Mouse (Mus musculus): Measurements from ENCODE around the gene 1700020N01Rik. TPM values are rescaled to one million over a fixed set of nuclear protein-coding genes. Genes with fewer than 3 reads are reported as not detected.

The 1700020N01Rik gene
- polyA plus RNA-seq, 1 experiment from 2014 or later: not detected

DNA sequence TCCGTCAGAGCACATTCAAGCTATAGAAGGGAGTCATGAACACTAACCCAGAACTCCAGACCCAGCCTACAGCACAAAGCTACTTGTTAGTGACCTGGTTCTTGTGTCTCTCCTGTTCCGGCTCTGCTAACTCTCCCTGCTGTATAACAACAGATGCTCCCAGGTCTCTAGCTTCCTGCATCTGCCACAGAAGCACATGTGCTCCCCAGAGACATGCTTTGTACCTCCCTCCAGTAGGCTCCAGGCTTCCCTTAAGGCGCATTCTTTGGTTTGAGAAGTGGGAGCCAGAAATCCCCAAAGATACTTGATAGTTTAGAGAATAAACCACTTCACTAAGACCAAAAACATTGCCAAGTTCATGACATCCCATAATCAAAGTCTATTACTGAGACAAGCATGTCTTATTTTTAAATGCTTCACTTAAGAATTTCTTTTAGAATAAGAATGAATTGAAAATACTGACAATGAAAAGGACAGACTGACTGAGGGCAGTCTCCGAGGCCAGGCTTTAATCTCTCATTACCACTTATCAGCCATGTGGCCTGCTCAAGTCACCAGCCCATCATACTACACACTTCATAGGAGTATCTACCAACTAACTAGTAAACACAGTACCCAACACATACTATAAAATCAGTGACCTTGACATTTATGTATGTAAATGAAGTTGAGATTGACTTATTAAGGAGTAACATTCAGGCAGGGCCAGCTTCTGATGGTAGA lies 43.2 kb downstream of the 1700020N01Rik start:
- no peak for ATAC-seq (ENCODE audit: low FRiP score, low TSS enrichment)
- H3K27me3 ChIP-seq (ENCODE audit: control insufficient read depth, insufficient read depth, low read length): no peaks in the 10 kb centered on the region
- H3K9me3 ChIP-seq (ENCODE audit: control insufficient read depth, low read length): no peaks in the 10 kb centered on the region
- no peak overlapping the region for H3K27ac ChIP-seq (ENCODE audit: low read depth, low read length)
- no peak overlapping the region for H3K4me2 ChIP-seq (replicated peaks; ENCODE audit: low read depth, low read length)
- H3K36me3 ChIP-seq (ENCODE audit: control insufficient read depth, insufficient read depth, low read length): no peaks in the 10 kb centered on the region
- no peak overlapping the region for H3K9ac ChIP-seq (ENCODE audit: low read depth, low read length)
- 0 out of 2 replicates have a peak, but pooled peaks cover 3% of the 10 kb centered on the region for H3K4me1 ChIP-seq (ENCODE audit: control insufficient read depth, insufficient read depth, low read length)
- WGBS: 82% methylated on average over 4 of the region's 4 CpGs
- no peak overlapping the region for H3K4me3 ChIP-seq (ENCODE audit: low read length)

DNA sequence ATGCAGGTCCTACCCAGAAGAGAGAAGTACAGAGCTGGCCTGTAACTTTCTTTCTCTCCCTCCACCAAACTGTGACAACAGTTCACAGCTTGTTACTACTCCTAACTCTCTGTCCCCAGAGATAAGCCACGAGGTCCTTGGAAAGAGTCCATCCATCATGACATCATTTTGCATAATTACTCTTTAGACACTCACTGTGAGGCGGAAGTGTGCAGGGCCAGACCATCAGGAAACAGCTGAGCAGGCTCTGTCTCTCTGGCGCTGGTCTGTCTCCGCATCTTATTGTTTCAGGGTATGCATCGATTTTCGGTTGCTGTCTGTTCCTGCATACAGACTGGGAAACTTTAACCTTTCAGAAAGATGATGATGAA lies 43.8 kb downstream of the 1700020N01Rik start:
- H3K4me2 ChIP-seq (replicated peaks; ENCODE audit: low read depth, low read length): no peak overlapping the region
- 0 out of 2 replicates have a peak, but pooled peaks cover 3% of the 10 kb centered on the region for H3K4me1 ChIP-seq (ENCODE audit: control insufficient read depth, insufficient read depth, low read length)
- H3K36me3 ChIP-seq (ENCODE audit: control insufficient read depth, insufficient read depth, low read length): no peaks in the 10 kb centered on the region
- H3K9me3 ChIP-seq (ENCODE audit: control insufficient read depth, low read length): no peaks in the 10 kb centered on the region
- H3K4me3 ChIP-seq (ENCODE audit: low read length): no peak overlapping the region
- H3K27ac ChIP-seq (ENCODE audit: low read depth, low read length): no peak overlapping the region
- no peak overlapping the region for H3K9ac ChIP-seq (ENCODE audit: low read depth, low read length)
- 65% methylated on average over 6 of the region's 6 CpGs for WGBS
- no peaks in the 10 kb centered on the region for H3K27me3 ChIP-seq (ENCODE audit: control insufficient read depth, insufficient read depth, low read length)
- no peak for ATAC-seq (ENCODE audit: low FRiP score, low TSS enrichment)

GRCm38 (mm10) chr10:21651388-21651787 lies 58.4 kb downstream of the 1700020N01Rik start:
- Histone ChIP-seq H3K4me3 (ENCODE audit: low read length) (no peak overlapping the region), H3K4me1 (ENCODE audit: control insufficient read depth, insufficient read depth, low read length) (no peaks in the 10 kb centered on the region), H3K9ac (ENCODE audit: low read depth, low read length) (no peak overlapping the region), H3K4me2 (replicated peaks; ENCODE audit: low read depth, low read length) (no peak overlapping the region), H3K9me3 (ENCODE audit: control insufficient read depth, low read length) (no peaks in the 10 kb centered on the region), H3K27me3 (ENCODE audit: control insufficient read depth, insufficient read depth, low read length) (no peaks in the 10 kb centered on the region), H3K27ac (ENCODE audit: low read depth, low read length) (no peak overlapping the region), H3K36me3 (ENCODE audit: control insufficient read depth, insufficient read depth, low read length) (no peaks in the 10 kb centered on the region)
- ATAC-seq (ENCODE audit: low FRiP score, low TSS enrichment): no peak
- WGBS: 88% methylated on average over 4 of the region's 4 CpGs

- no peak overlapping the region for H3K4me3 ChIP-seq (ENCODE audit: low read length)
- no peaks in the 10 kb centered on the region for H3K36me3 ChIP-seq (ENCODE audit: control insufficient read depth, insufficient read depth, low read length)
- no peak overlapping the region for H3K27ac ChIP-seq (ENCODE audit: low read depth, low read length)
- H3K4me1 ChIP-seq (ENCODE audit: control insufficient read depth, insufficient read depth, low read length): no peaks in the 10 kb centered on the region
- ATAC-seq (ENCODE audit: low FRiP score, low TSS enrichment): no peak
- 84% methylated on average over 24 of the region's 24 CpGs for WGBS
- H3K9ac ChIP-seq (ENCODE audit: low read depth, low read length): no peak overlapping the region
- H3K9me3 ChIP-seq (ENCODE audit: control insufficient read depth, low read length): no peaks in the 10 kb centered on the region
- no peak overlapping the region for H3K4me2 ChIP-seq (replicated peaks; ENCODE audit: low read depth, low read length)
- H3K27me3 ChIP-seq (ENCODE audit: control insufficient read depth, insufficient read depth, low read length): no peaks in the 10 kb centered on the region
Measured at GRCm38 (mm10) chr10:21652426-21653345, 59.7 kb downstream of the 1700020N01Rik start.

DNA sequence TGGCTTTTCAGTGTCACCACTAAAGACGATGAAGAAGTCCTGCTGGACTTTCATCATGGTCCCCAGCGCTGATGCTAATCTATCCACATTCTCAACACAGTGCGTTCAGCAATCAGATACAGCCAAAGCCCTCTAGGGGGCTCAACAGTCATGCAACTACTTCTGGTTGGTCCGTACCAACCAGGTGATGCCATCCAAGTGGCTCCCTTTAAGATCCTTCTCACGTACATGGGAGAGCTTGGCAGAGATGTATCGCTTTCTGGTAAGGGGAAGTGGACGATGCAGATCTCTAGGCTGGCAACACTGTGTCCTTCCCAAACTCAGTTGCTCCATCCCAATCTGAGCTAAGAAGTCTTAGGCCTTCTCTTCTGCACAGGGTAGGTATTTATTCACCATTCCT lies 60.5 kb downstream of the 1700020N01Rik start:
- no peak for ATAC-seq (ENCODE audit: low FRiP score, low TSS enrichment)
- WGBS: 89% methylated on average over 7 of the region's 7 CpGs

GRCm38 (mm10) chr10:21659576-21660246 lies 66.8 kb downstream of the 1700020N01Rik start:
- Histone ChIP-seq H3K27me3 (ENCODE audit: control insufficient read depth, insufficient read depth, low read length) (no peaks in the 10 kb centered on the region), H3K4me3 (ENCODE audit: low read length) (no peak overlapping the region), H3K27ac (ENCODE audit: low read depth, low read length) (no peak overlapping the region), H3K9ac (ENCODE audit: low read depth, low read length) (no peak overlapping the region), H3K4me2 (replicated peaks; ENCODE audit: low read depth, low read length) (no peak overlapping the region), H3K9me3 (ENCODE audit: control insufficient read depth, low read length) (no peaks in the 10 kb centered on the region), H3K36me3 (ENCODE audit: control insufficient read depth, insufficient read depth, low read length) (no peaks in the 10 kb centered on the region), H3K4me1 (ENCODE audit: control insufficient read depth, insufficient read depth, low read length) (no peaks in the 10 kb centered on the region)
- ATAC-seq (ENCODE audit: low FRiP score, low TSS enrichment): no peak
- WGBS: 79% methylated on average over 8 of the region's 8 CpGs

More for the DNA sequence above, 60.5 kb downstream of the 1700020N01Rik start:
- no peaks in the 10 kb centered on the region for H3K4me1 ChIP-seq (ENCODE audit: control insufficient read depth, insufficient read depth, low read length)
- H3K9me3 ChIP-seq (ENCODE audit: control insufficient read depth, low read length): no peaks in the 10 kb centered on the region
- no peak overlapping the region for H3K27ac ChIP-seq (ENCODE audit: low read depth, low read length)
- H3K36me3 ChIP-seq (ENCODE audit: control insufficient read depth, insufficient read depth, low read length): no peaks in the 10 kb centered on the region
- no peaks in the 10 kb centered on the region for H3K27me3 ChIP-seq (ENCODE audit: control insufficient read depth, insufficient read depth, low read length)
- H3K4me2 ChIP-seq (replicated peaks; ENCODE audit: low read depth, low read length): no peak overlapping the region
- H3K9ac ChIP-seq (ENCODE audit: low read depth, low read length): no peak overlapping the region
- no peak overlapping the region for H3K4me3 ChIP-seq (ENCODE audit: low read length)

DNA sequence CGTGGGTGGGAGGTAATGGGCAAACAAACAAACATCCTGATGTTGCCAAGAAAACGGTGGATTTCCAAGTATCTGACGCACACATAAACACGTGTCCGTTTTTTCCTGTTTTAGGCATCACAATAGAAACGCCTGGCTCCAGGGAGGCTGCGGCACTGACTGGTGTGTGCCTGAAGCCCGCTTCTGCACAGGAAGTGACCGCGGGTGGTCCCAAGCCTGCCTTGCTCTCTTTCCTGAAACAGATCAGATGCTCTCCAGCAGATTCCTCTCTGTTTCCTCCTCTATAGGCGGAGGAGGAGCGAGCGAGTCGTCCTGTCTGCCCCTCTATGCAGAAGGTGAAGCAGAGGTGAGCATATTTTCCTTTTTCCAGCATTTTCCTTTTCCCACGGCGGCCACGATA lies 76.0 kb downstream of the 1700020N01Rik start:
- H3K36me3 ChIP-seq (ENCODE audit: control insufficient read depth, insufficient read depth, low read length): no peaks in the 10 kb centered on the region
- no peaks in the 10 kb centered on the region; the same call in 1 of the 2 replicates for H3K4me1 ChIP-seq (ENCODE audit: control insufficient read depth, insufficient read depth, low read length)
- H3K9ac ChIP-seq (ENCODE audit: low read depth, low read length): no peak overlapping the region
- WGBS: 58% methylated on average over 17 of the region's 17 CpGs
- ATAC-seq (ENCODE audit: low FRiP score, low TSS enrichment): no peak
- H3K27ac ChIP-seq (ENCODE audit: low read depth, low read length): peak overlapping the region; percentile 61; the same call in 1 of the 2 replicates
- no peak overlapping the region for H3K4me3 ChIP-seq (ENCODE audit: low read length)
- no peaks in the 10 kb centered on the region for H3K9me3 ChIP-seq (ENCODE audit: control insufficient read depth, low read length)
- no peaks in the 10 kb centered on the region for H3K27me3 ChIP-seq (ENCODE audit: control insufficient read depth, insufficient read depth, low read length)
- H3K4me2 ChIP-seq (replicated peaks; ENCODE audit: low read depth, low read length): no peak overlapping the region; the same call in 1 of the 2 replicates

- H3K4me3 ChIP-seq (ENCODE audit: low read length): no peak overlapping the region
- no peak for ATAC-seq (ENCODE audit: low FRiP score, low TSS enrichment)
- H3K9ac ChIP-seq (ENCODE audit: low read depth, low read length): no peak overlapping the region
- no peaks in the 10 kb centered on the region for H3K9me3 ChIP-seq (ENCODE audit: control insufficient read depth, low read length)
- H3K4me2 ChIP-seq (replicated peaks; ENCODE audit: low read depth, low read length): no peak overlapping the region
- H3K36me3 ChIP-seq (ENCODE audit: control insufficient read depth, insufficient read depth, low read length): no peaks in the 10 kb centered on the region
- H3K27ac ChIP-seq (ENCODE audit: low read depth, low read length): peak overlapping the region; percentile 61; the same call in 1 of the 2 replicates
- H3K27me3 ChIP-seq (ENCODE audit: control insufficient read depth, insufficient read depth, low read length): no peaks in the 10 kb centered on the region
- no peaks in the 10 kb centered on the region; the same call in 1 of the 2 replicates for H3K4me1 ChIP-seq (ENCODE audit: control insufficient read depth, insufficient read depth, low read length)
- WGBS: 49% methylated on average over 11 of the region's 11 CpGs
Measured at GRCm38 (mm10) chr10:21669750-21670161, 76.8 kb downstream of the 1700020N01Rik start.

Measured in kidney, embryonic 14.5 days (tissue).